Mouse (Mus musculus) lung, postnatal 0 days (tissue): ENCODE results near the gene Pip5kl1. TPM values are rescaled to one million over a fixed set of nuclear protein-coding genes. Genes with fewer than 3 reads are reported as not detected.

Experiments
- ATAC-seq: fragments of 200-750 bp; cut with Nextera tagmentation; 2 replicates; pipeline ENCODE4 v1.8.0; 2017; ENCODE audit warnings: moderate library complexity
- DNase-seq: peaks from one replicate; pipeline ENCODE4 v3.0.0-alpha.2; 2016; ENCODE audit warnings: low spot score
- H3K27ac ChIP-seq: fragments of 300-500 bp; sonication (generic); 2 replicates; pipeline ENCODE4 v1.5.1; 2014; ENCODE audit warnings: antibody characterized with exemption, mild to moderate bottlenecking, low read length, mixed read lengths
- H3K27me3 ChIP-seq: fragments of 300-500 bp; sonication (generic); replicated peaks from 2 replicates; pipeline ENCODE4 v1.6.1; 2014; ENCODE audit warnings: low read length, mixed read lengths; ENCODE audit not compliant: insufficient read depth
- H3K36me3 ChIP-seq: fragments of 300-500 bp; sonication (generic); 2 replicates; pipeline ENCODE4 v1.6.1; 2014; ENCODE audit warnings: low read length, mixed read lengths; ENCODE audit not compliant: insufficient read depth
- H3K4me1 ChIP-seq: fragments of 300-500 bp; sonication (generic); 2 replicates; pipeline ENCODE4 v1.6.1; 2014; ENCODE audit warnings: antibody characterized with exemption, low read depth, low read length, mixed read lengths; ENCODE audit not compliant: insufficient read depth
- H3K4me2 ChIP-seq: fragments of 300-500 bp; sonication (generic); replicated peaks from 2 replicates; pipeline ENCODE4 v1.6.1; 2014; ENCODE audit warnings: low read depth, mild to moderate bottlenecking, low read length, moderate library complexity, mixed read lengths
- H3K4me3 ChIP-seq: fragments of 300-500 bp; sonication (generic); 2 replicates; pipeline ENCODE4 v1.5.1; 2014; ENCODE audit warnings: low read depth, low read length
- H3K9ac ChIP-seq: fragments of 300-500 bp; sonication (generic); replicated peaks from 2 replicates; pipeline ENCODE4 v1.6.1; 2014; ENCODE audit warnings: low read depth, mild to moderate bottlenecking
- H3K9me3 ChIP-seq: fragments of 300-500 bp; sonication (generic); 2 replicates; pipeline ENCODE4 v1.6.1; 2016; ENCODE audit warnings: low read length, mixed read lengths
- CTCF ChIP-seq: IDR thresholded peaks from 2 replicates; pipeline ENCODE4 v1.5.1; 2016; ENCODE audit warnings: antibody characterized with exemption, mild to moderate bottlenecking
- EP300 ChIP-seq: IDR thresholded peaks from 2 replicates; pipeline ENCODE4 v1.6.1; 2016; ENCODE audit warnings: antibody characterized with exemption, mild to moderate bottlenecking, control low read depth
- WGBS: fragments of 180-500 bp; shearing (Covaris S2); extraction: QIAGEN DNeasy Blood & Tissue Kit; methylation state at CpG from one replicate; pipeline ENCODE4 v1.1.7; 2014; 5-methylcytosine and 5-hydroxymethylcytosine counted together
- polyA plus RNA-seq: library from polyadenylated mRNA; unstranded; fragments of >200 nt; fragmentation: Nextera tagmentation; extraction: Ambion mirVana; gene quantifications from 2 replicates; pipeline ENCODE4 v1.2.1, GENCODE M21; 2015

The Pip5kl1 gene
- polyA plus RNA-seq, 1 experiment from 2014 or later, result not detected

- Histone ChIP-seq H3K9me3 (no peaks in the 10 kb centered on the region), H3K36me3 (no peaks in the 10 kb centered on the region), H3K9ac (peak overlapping the region; percentile 44; the same call in 1 of the 2 replicates), H3K27ac (peak overlapping the region; percentile 97), H3K4me1 (peaks cover 29% of the 10 kb centered on the region), H3K27me3 (no peaks in the 10 kb centered on the region), H3K4me3 (peak overlapping the region; percentile 85), H3K4me2 (peak overlapping the region; percentile 87)
- ATAC-seq (peak; percentile 19), DNase-seq (peak; percentile 86)
- TF ChIP-seq CTCF (no peak), EP300 (no peak)
- WGBS, result 4% methylated on average over 13 of the region's 13 CpGs
Observed at GRCm38 (mm10) chr2:32534061-32534732, 40.4 kb upstream of the Pip5kl1 start.

DNA sequence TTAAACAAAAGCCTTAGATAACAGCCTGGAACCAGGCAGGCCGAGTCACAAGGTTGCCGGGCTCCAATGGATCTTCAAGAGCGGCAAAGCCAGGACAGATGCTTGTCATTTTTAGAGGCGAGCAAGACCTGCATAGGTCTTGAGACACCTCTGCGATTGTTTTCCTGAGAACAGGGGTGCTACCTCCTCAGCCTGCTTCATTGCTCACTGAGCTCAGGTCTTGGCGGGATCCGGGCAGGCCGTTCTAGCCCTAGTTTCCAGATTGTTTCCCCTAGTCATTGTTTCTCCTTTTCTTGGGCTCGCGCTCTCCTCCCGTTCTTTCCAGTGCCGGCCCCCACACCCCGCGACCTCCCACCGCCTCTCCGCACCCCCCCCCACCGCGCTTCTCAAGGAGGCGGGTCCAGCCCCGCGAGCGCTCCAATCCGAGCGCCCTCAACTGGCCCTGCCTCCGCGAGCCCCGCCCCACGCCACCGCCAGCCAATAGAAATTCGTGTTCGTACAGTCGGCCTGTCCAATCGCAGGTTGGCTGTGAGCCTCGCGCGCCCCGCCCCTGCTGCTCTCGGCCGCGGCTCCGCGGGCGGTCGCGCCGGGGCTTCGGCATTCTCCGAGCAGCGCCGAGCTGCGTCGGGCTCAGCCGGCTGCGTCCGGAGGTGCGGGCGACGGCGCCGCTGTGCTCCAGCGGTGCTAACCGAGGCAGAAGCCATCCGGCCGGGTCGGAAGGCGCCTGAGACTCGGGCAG lies 39.7 kb upstream of the Pip5kl1 start, which contains the start of gene Fam102a:
Fam102a (plus strand) TSS at position 600 of the 739 bp plus-strand sequence.
- peak; percentile 98 for DNase-seq
- peak; percentile 94 for ATAC-seq
- Histone ChIP-seq H3K36me3 (no peaks in the 10 kb centered on the region), H3K9me3 (no peaks in the 10 kb centered on the region), H3K4me1 (peaks cover 29% of the 10 kb centered on the region), H3K9ac (peak within 1 kb of the TSS; percentile 86), H3K27ac (peak within 1 kb of the TSS; percentile 97), H3K4me2 (peak within 1 kb of the TSS; percentile 87), H3K27me3 (no peaks in the 10 kb centered on the region), H3K4me3 (peak within 1 kb of the TSS; percentile 85)
- WGBS, result under 1% methylated on average over 57 of the region's 67 CpGs
- no peak for TF ChIP-seq EP300
- no peak for TF ChIP-seq CTCF

DNA sequence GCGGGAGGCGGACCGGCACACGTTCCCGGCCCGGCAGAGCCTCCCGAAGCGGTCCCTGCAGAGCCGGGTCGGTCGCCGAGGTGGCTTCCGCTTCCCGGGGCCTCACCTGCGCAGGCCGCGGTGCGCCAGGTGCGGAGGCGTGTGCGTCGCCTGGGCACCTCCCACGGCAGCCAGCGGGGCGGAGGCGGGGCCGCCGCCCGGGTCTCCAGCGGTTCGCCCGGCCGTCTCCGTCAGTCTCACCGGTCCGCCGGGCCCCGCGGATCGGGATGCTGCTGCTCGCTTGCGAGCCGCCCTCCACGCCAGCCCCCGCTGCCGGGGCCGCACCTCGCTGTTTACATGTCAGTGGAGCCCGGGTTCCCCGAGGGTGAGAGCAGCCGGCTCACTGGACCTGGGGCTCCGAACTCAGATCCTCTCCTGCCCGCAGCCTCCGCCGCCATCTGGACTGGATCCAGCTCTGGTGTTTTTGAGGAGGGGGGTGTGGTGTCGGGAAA lies 39.1 kb upstream of the Pip5kl1 start:
- H3K4me1 ChIP-seq, result peaks cover 29% of the 10 kb centered on the region
- TF ChIP-seq EP300, result no peak
- no peak for TF ChIP-seq CTCF
- H3K27ac ChIP-seq, result peak overlapping the region; percentile 97
- DNase-seq (peak; percentile 80), ATAC-seq (peak; percentile 76)
- WGBS, result under 1% methylated on average over 40 of the region's 56 CpGs
- H3K36me3 ChIP-seq, result no peaks in the 10 kb centered on the region
- peak overlapping the region; percentile 87 for H3K4me2 ChIP-seq
- no peaks in the 10 kb centered on the region for H3K9me3 ChIP-seq
- H3K4me3 ChIP-seq, result peak overlapping the region; percentile 85
- H3K27me3 ChIP-seq, result no peaks in the 10 kb centered on the region
- H3K9ac ChIP-seq, result peak overlapping the region; percentile 86

- Histone ChIP-seq H3K36me3 (no peaks in the 10 kb centered on the region), H3K27me3 (no peaks in the 10 kb centered on the region), H3K4me1 (peaks cover 29% of the 10 kb centered on the region), H3K9me3 (no peaks in the 10 kb centered on the region), H3K9ac (peak overlapping the region; percentile 86), H3K4me2 (peak overlapping the region; percentile 87), H3K4me3 (peak overlapping the region; percentile 85), H3K27ac (peak overlapping the region; percentile 97)
- DNase-seq, result peak; percentile 35
- WGBS, result under 1% methylated on average over 14 of the region's 14 CpGs
- no peak for ATAC-seq
- TF ChIP-seq EP300 (no peak), CTCF (no peak)
Observed at GRCm38 (mm10) chr2:32536086-32536633, 38.4 kb upstream of the Pip5kl1 start.

GRCm38 (mm10) chr2:32536634-32537359 lies 37.8 kb upstream of the Pip5kl1 start:
- Histone ChIP-seq H3K4me2 (peak overlapping the region; percentile 87), H3K9me3 (no peaks in the 10 kb centered on the region), H3K27me3 (no peaks in the 10 kb centered on the region), H3K4me3 (peak overlapping the region; percentile 85), H3K4me1 (peaks cover 33% of the 10 kb centered on the region), H3K36me3 (no peaks in the 10 kb centered on the region), H3K9ac (peak overlapping the region; percentile 86), H3K27ac (peak overlapping the region; percentile 97)
- TF ChIP-seq EP300 (no peak), CTCF (no peak; the same call in none of the 2 replicates)
- WGBS, result 3% methylated on average over 11 of the region's 11 CpGs
- ATAC-seq (no peak), DNase-seq (peak; percentile 65)
